Mouse (Mus musculus): ENCODE results near the gene Mical2. TPM values are rescaled to one million over a fixed set of nuclear protein-coding genes. Genes with fewer than 3 reads are reported as not detected.

The Mical2 gene
- polyA plus RNA-seq, 1 experiment from 2014 or later, result 156 TPM

GRCm38 (mm10) chr7:112359594-112359993 is 133.9 kb downstream of the Mical2 start:
- peaks cover 80% of the 10 kb centered on the region for H3K4me1 ChIP-seq (replicated peaks)
- no peak overlapping the region for H3K9ac ChIP-seq
- no peak for ATAC-seq (ENCODE audit: insufficient number of reproducible peaks, low FRiP score)
- 67% methylated on average over 3 of the region's 3 CpGs for WGBS
- H3K4me3 ChIP-seq, result no peak overlapping the region
- no peaks in the 10 kb centered on the region for H3K9me3 ChIP-seq (replicated peaks)
- 0 out of 2 replicates have a peak overlapping the region, but pooled peaks have one; percentile 18 for H3K27ac ChIP-seq (ENCODE audit: poor library complexity, severe bottlenecking)
- H3K27me3 ChIP-seq (replicated peaks), result no peaks in the 10 kb centered on the region
- H3K4me2 ChIP-seq, result no peak overlapping the region
- peaks cover 31% of the 10 kb centered on the region for H3K36me3 ChIP-seq

DNA sequence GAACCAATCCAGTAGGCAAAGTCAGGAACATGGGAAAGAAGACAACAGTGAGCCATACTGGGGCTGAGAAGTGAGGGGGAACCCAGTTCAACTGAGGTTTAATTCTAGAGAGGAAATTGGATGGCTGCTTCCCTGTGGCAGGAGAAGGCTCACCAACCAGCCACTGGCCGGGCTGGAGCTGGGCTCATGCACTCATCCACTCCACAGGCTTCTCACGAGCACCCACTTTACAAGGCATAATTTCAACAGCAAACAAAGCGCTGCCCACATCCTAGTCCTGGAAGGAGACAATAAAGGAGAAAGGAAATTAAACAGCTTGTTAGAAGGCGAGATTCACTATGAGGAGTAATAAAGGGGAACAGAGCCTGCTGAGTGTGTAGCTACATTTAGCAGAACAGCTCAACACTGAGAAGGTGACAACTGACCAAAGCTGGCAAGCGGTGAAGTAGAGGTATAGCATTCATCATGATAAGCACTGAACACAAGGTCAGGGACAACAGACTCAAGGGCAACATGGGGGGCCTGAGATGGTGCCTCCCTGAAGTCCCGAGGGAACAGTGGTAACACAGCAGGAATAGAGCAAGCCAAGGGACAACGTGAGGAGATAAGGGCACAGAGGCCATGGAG is 137.0 kb downstream of the Mical2 start:
- ATAC-seq (ENCODE audit: insufficient number of reproducible peaks, low FRiP score), result peak; percentile 66
- Histone ChIP-seq H3K4me1 (replicated peaks) (peaks cover 85% of the 10 kb centered on the region), H3K27ac (ENCODE audit: poor library complexity, severe bottlenecking) (peak overlapping the region; percentile 91)

DNA sequence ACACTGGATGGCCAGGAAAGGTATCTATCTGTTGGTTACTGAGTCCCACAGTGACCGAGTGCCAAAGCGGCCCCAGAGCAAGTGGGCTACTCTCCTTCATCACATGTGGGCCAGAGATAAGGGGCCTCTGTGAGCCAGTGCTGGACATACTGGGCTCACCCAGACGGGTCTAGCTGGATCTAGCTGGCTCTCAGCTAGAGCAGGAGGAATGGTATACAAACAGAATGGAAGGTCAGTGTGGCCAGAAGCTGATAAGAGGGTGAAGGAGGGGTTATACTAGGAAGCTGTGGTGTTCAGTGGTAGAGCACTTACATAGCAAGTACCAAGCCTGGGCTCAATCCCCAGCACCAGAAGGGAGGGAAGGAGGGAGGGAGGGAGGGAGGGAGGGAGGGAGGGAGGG is 140.2 kb downstream of the Mical2 start:
- Histone ChIP-seq H3K4me3 (no peak overlapping the region), H3K4me1 (replicated peaks) (peaks cover 59% of the 10 kb centered on the region), H3K9me3 (replicated peaks) (no peaks in the 10 kb centered on the region), H3K36me3 (peaks cover 4% of the 10 kb centered on the region; the same call in 1 of the 2 replicates), H3K4me2 (no peak overlapping the region), H3K27ac (ENCODE audit: poor library complexity, severe bottlenecking) (peak overlapping the region; percentile 70), H3K9ac (0 out of 2 replicates have a peak overlapping the region, but pooled peaks have one; percentile 43), H3K27me3 (replicated peaks) (no peaks in the 10 kb centered on the region)
- ATAC-seq (ENCODE audit: insufficient number of reproducible peaks, low FRiP score), result no peak
- 29% methylated on average over 3 of the region's 3 CpGs for WGBS

More for the DNA sequence above, 137.0 kb downstream of the Mical2 start:
- H3K4me3 ChIP-seq, result no peak overlapping the region
- no peak overlapping the region for H3K4me2 ChIP-seq
- peak overlapping the region; percentile 35; the same call in 1 of the 2 replicates for H3K9ac ChIP-seq
- whole genome bisulfite sequencing, result 34% methylated on average over 7 of the region's 7 CpGs
- peaks cover 10% of the 10 kb centered on the region for H3K36me3 ChIP-seq
- no peaks in the 10 kb centered on the region for H3K27me3 ChIP-seq (replicated peaks)
- H3K9me3 ChIP-seq (replicated peaks), result no peaks in the 10 kb centered on the region

DNA sequence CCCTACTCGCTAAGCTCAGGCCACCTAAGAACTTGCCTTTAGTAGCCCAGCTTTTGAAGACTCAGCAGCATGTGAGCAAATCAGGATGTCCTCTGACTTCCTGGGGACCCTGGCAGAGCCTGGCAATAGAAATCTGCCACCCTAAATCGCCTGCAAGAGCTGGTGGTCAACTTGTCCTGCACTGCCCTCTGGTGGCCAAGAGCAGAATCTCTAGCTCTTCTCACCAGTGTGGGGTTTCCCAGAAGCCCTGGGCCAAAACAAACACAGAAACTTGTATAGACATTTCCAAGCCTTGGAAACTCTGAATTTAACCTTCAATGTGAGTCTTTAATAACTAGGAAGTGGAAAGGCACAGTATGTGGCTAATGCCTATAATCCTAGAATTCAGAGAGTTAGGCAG is 143.4 kb downstream of the Mical2 start:
- WGBS, result 31% methylated on average over 2 of the region's 2 CpGs
- H3K9me3 ChIP-seq (replicated peaks), result no peaks in the 10 kb centered on the region
- H3K36me3 ChIP-seq, result peaks cover 8% of the 10 kb centered on the region
- peak; percentile 69 for ATAC-seq (ENCODE audit: insufficient number of reproducible peaks, low FRiP score)
- no peak overlapping the region for H3K9ac ChIP-seq
- no peaks in the 10 kb centered on the region for H3K27me3 ChIP-seq (replicated peaks)
- H3K27ac ChIP-seq (ENCODE audit: poor library complexity, severe bottlenecking), result no peak overlapping the region
- H3K4me3 ChIP-seq, result no peak overlapping the region
- peaks cover 29% of the 10 kb centered on the region for H3K4me1 ChIP-seq (replicated peaks)
- H3K4me2 ChIP-seq, result no peak overlapping the region

- no peak overlapping the region for H3K4me3 ChIP-seq
- ATAC-seq (ENCODE audit: insufficient number of reproducible peaks, low FRiP score), result no peak
- H3K36me3 ChIP-seq, result peaks cover 14% of the 10 kb centered on the region
- 71% methylated on average over 3 of the region's 3 CpGs for WGBS
- H3K4me1 ChIP-seq (replicated peaks), result peaks cover 23% of the 10 kb centered on the region
- H3K27me3 ChIP-seq (replicated peaks), result no peaks in the 10 kb centered on the region
- no peak overlapping the region for H3K4me2 ChIP-seq
- H3K27ac ChIP-seq (ENCODE audit: poor library complexity, severe bottlenecking), result no peak overlapping the region
- no peak overlapping the region for H3K9ac ChIP-seq
- H3K9me3 ChIP-seq (replicated peaks), result no peaks in the 10 kb centered on the region
Measured at GRCm38 (mm10) chr7:112369977-112370376, 144.3 kb downstream of the Mical2 start.

DNA sequence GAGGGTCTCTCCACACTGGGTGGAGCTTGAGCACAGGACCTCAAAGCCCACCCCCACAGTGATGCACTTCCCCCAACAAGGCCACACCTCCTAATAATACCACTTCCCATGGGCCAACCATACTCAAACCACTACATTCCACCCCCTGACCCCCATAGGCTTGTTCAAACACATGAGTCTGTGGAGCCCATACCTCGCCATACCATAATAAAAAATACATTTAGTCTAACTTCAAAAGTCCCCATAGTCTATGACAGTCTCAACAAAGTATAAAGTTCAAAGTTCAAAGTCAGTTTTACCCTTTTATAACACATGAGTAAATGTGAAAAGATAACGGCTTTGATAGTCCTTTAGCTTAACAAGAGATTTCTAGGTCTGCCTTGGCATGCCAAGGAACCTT is 145.7 kb downstream of the Mical2 start:
- Histone ChIP-seq H3K36me3 (peaks cover 14% of the 10 kb centered on the region), H3K4me1 (replicated peaks) (peaks cover 23% of the 10 kb centered on the region), H3K4me2 (no peak overlapping the region), H3K9me3 (replicated peaks) (no peaks in the 10 kb centered on the region), H3K9ac (no peak overlapping the region), H3K27ac (ENCODE audit: poor library complexity, severe bottlenecking) (no peak overlapping the region), H3K4me3 (no peak overlapping the region), H3K27me3 (replicated peaks) (no peaks in the 10 kb centered on the region)
- ATAC-seq (ENCODE audit: insufficient number of reproducible peaks, low FRiP score), result no peak
- WGBS, result 77% methylated on average over 2 of the region's 2 CpGs

DNA sequence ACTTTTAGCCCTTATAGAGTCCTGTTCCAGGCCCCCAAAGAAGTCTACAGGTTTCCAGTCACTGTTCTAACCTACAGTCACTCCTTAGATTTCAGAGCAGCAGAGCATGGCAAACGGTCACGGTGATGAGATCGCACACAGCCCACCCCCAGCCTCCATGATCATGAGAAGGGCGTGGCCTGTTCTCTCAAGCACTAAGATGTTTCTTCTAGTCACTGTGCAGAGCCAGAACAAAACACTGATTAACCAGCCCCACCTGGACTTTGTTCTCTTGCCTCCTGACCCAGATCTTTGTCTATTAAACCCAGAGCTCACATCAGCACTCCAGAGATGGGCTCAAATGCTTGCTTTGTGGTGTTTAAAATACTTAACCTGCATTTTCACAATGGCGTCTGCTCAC is 148.4 kb downstream of the Mical2 start:
- no peak for ATAC-seq (ENCODE audit: insufficient number of reproducible peaks, low FRiP score)
- Histone ChIP-seq H3K36me3 (peaks cover 14% of the 10 kb centered on the region), H3K4me2 (no peak overlapping the region), H3K9ac (no peak overlapping the region), H3K4me3 (no peak overlapping the region), H3K27ac (ENCODE audit: poor library complexity, severe bottlenecking) (no peak overlapping the region), H3K27me3 (replicated peaks) (no peaks in the 10 kb centered on the region), H3K9me3 (replicated peaks) (no peaks in the 10 kb centered on the region), H3K4me1 (replicated peaks) (peaks cover 23% of the 10 kb centered on the region)
- 91% methylated on average over 5 of the region's 5 CpGs for WGBS

- Histone ChIP-seq H3K4me1 (replicated peaks) (peaks cover 23% of the 10 kb centered on the region), H3K9ac (no peak overlapping the region; the same call in 1 of the 2 replicates), H3K4me2 (no peak overlapping the region), H3K36me3 (peaks cover 11% of the 10 kb centered on the region), H3K27ac (ENCODE audit: poor library complexity, severe bottlenecking) (peak overlapping the region; percentile 80), H3K27me3 (replicated peaks) (no peaks in the 10 kb centered on the region), H3K4me3 (no peak overlapping the region), H3K9me3 (replicated peaks) (no peaks in the 10 kb centered on the region)
- WGBS, result 77% methylated on average over 9 of the region's 9 CpGs
- ATAC-seq (ENCODE audit: insufficient number of reproducible peaks, low FRiP score), result no peak
Measured at GRCm38 (mm10) chr7:112375062-112375461, 149.4 kb downstream of the Mical2 start.

GRCm38 (mm10) chr7:112375900-112376299 is 150.2 kb downstream of the Mical2 start:
- Histone ChIP-seq H3K27ac (ENCODE audit: poor library complexity, severe bottlenecking) (peak overlapping the region; percentile 80), H3K4me2 (no peak overlapping the region), H3K9me3 (replicated peaks) (no peaks in the 10 kb centered on the region), H3K27me3 (replicated peaks) (no peaks in the 10 kb centered on the region), H3K4me1 (replicated peaks) (peaks cover 23% of the 10 kb centered on the region), H3K9ac (no peak overlapping the region; the same call in 1 of the 2 replicates), H3K36me3 (peaks cover 19% of the 10 kb centered on the region), H3K4me3 (no peak overlapping the region)
- 14% methylated on average over 5 of the region's 5 CpGs for WGBS
- peak; percentile 73 for ATAC-seq (ENCODE audit: insufficient number of reproducible peaks, low FRiP score)

- H3K4me2 ChIP-seq, result no peak overlapping the region
- peak overlapping the region; percentile 80 for H3K27ac ChIP-seq (ENCODE audit: poor library complexity, severe bottlenecking)
- peaks cover 26% of the 10 kb centered on the region for H3K36me3 ChIP-seq
- no peak overlapping the region for H3K4me3 ChIP-seq
- no peak for ATAC-seq (ENCODE audit: insufficient number of reproducible peaks, low FRiP score)
- no peaks in the 10 kb centered on the region for H3K27me3 ChIP-seq (replicated peaks)
- 29% methylated on average over 2 of the region's 2 CpGs for WGBS
- H3K9ac ChIP-seq, result 0 out of 2 replicates have a peak overlapping the region, but pooled peaks have one; percentile 15
- H3K9me3 ChIP-seq (replicated peaks), result no peaks in the 10 kb centered on the region
- H3K4me1 ChIP-seq (replicated peaks), result peaks cover 23% of the 10 kb centered on the region
Measured at GRCm38 (mm10) chr7:112376611-112377010, 151.0 kb downstream of the Mical2 start.

GRCm38 (mm10) chr7:112377314-112377713 is 151.7 kb downstream of the Mical2 start:
- Histone ChIP-seq H3K4me3 (no peak overlapping the region), H3K36me3 (peaks cover 33% of the 10 kb centered on the region), H3K27ac (ENCODE audit: poor library complexity, severe bottlenecking) (peak overlapping the region; percentile 80; the same call in 1 of the 2 replicates), H3K9ac (0 out of 2 replicates have a peak overlapping the region, but pooled peaks have one; percentile 20), H3K4me1 (replicated peaks) (peaks cover 23% of the 10 kb centered on the region), H3K4me2 (no peak overlapping the region), H3K27me3 (replicated peaks) (no peaks in the 10 kb centered on the region), H3K9me3 (replicated peaks) (no peaks in the 10 kb centered on the region)
- ATAC-seq (ENCODE audit: insufficient number of reproducible peaks, low FRiP score), result no peak
- 42% methylated on average over 8 of the region's 8 CpGs for WGBS
